Mouse (Mus musculus) olfactory bulb, adult 2 months (tissue): ENCODE data around the gene Man2b1. TPM values are rescaled to one million over a fixed set of nuclear protein-coding genes. Genes with fewer than 3 reads are reported as not detected.

ENCODE experiments used
- H3K27ac ChIP-seq: fragments of 200-500 bp; 2 replicates; pipeline ENCODE4 v1.5.1; 2012; ENCODE audit warnings: low read depth, low read length; ENCODE audit not compliant: insufficient read depth
- H3K4me1 ChIP-seq: fragments of 200-500 bp; 2 replicates; pipeline ENCODE4 v1.6.1; 2012; ENCODE audit warnings: low read length; ENCODE audit not compliant: control insufficient read depth, insufficient read depth
- H3K4me3 ChIP-seq: fragments of 200-500 bp; 2 replicates; pipeline ENCODE4 v1.5.1; 2012; ENCODE audit warnings: mild to moderate bottlenecking, low read depth, low read length, moderate library complexity; ENCODE audit not compliant: insufficient read depth
- CTCF ChIP-seq: fragments of 200-500 bp; IDR thresholded peaks from 2 replicates; pipeline ENCODE4 v1.5.1; 2012; ENCODE audit warnings: low read depth, mild to moderate bottlenecking, low read length, moderate library complexity; ENCODE audit not compliant: insufficient read depth
- POLR2A ChIP-seq: fragments of 200-500 bp; IDR thresholded peaks from 2 replicates; pipeline ENCODE4 v1.6.1; 2012; ENCODE audit warnings: mild to moderate bottlenecking, low read depth, low read length, moderate library complexity; ENCODE audit not compliant: insufficient read depth
- WGBS: fragments of 180-500 bp; shearing (Covaris S2); methylation state at CpG from one replicate; pipeline ENCODE4 v1.1.7; 2018; 5-methylcytosine and 5-hydroxymethylcytosine counted together
- polyA plus RNA-seq: library from polyadenylated mRNA; stranded (reverse); fragments of >200 nt; gene quantifications from 2 replicates; pipeline ENCODE4 v1.2.4, GENCODE M21; 2012; ENCODE audit warnings: low replicate concordance; ENCODE audit not compliant: missing spikeins, insufficient read depth, insufficient read length

Gene Man2b1
- 98.2 TPM in 1 of 2 replicates, not detected in the other for polyA plus RNA-seq

GRCm38 (mm10) chr8:85083108-85083813 is at the start of gene Man2b1:
TSS of gene Man2b1 (plus strand) at chr8:85083270.
- Histone ChIP-seq H3K27ac (no peak within 1 kb of the TSS), H3K4me3 (peak within 1 kb of the TSS; percentile 72), H3K4me1 (peaks cover 22% of the 10 kb centered on the region)
- WGBS = under 1% methylated on average over 30 of the region's 30 CpGs
- TF ChIP-seq POLR2A = peak; percentile 79
- peak; percentile 18; the same call in 1 of the 2 replicates for TF ChIP-seq CTCF

GRCm38 (mm10) chr8:85033867-85034266 is 49.2 kb upstream of the Man2b1 start:
- WGBS = 72% methylated on average over 1 of the region's 1 CpGs
- H3K4me3 ChIP-seq = no peak overlapping the region
- H3K27ac ChIP-seq = no peak overlapping the region
- peaks cover 10% of the 10 kb centered on the region for H3K4me1 ChIP-seq
- no peak for TF ChIP-seq CTCF
- no peak for TF ChIP-seq POLR2A

DNA sequence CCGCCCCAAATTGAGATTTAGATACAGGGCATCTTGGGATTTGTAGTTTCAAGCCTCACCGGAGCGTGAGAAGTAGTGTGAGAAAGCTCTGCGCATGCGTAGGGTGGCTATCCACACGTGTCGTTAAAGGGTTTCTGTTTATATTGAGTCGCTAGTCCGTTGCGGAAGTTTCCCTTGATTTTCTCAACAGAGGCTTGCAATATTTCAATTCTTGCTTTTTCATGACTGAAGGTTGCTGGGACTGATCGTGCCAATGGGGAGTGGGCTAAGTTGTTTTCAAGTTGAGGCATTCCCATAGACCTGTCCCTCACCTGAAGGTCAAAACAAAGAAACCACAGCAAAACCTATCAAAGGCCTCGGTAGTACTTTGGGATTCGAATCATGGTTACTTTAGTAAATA is 48.3 kb upstream of the Man2b1 start:
- 4% methylated on average over 13 of the region's 13 CpGs for WGBS
- TF ChIP-seq CTCF (no peak), POLR2A (no peak)
- Histone ChIP-seq H3K27ac (no peak overlapping the region), H3K4me3 (no peak overlapping the region; the same call in 1 of the 2 replicates), H3K4me1 (peaks cover 6% of the 10 kb centered on the region)

DNA sequence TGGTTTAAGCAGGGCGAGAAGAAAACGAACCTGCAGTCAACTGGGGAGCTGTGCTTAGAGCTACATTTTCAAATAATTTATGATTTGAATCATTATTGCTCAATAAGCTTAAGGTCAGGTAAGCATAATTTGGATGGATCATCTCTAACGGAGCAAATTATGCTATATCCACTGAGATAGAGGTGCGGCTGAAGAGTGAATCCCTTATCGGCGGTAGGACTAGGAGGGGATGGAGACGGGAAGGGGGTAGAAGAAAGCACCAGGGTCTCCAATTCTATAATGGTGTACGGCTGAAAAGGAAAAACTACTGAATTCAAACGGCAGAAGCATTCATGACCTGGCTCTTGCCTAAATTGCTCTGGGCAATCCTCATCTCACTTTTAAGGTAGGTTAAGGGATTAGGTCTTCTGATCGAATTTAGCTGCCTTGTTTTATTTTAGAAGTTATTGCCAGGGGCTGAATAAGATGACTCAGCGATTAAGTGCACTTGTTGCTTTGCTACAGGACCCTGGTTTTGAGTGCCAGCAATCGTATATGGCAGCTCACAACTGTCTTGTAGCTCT is 47.8 kb upstream of the Man2b1 start:
- TF ChIP-seq CTCF = no peak
- TF ChIP-seq POLR2A = no peak
- H3K4me1 ChIP-seq = peaks cover 6% of the 10 kb centered on the region
- H3K27ac ChIP-seq = no peak overlapping the region
- WGBS = 4% methylated on average over 12 of the region's 12 CpGs
- no peak overlapping the region for H3K4me3 ChIP-seq

GRCm38 (mm10) chr8:85035728-85036310 is 47.3 kb upstream of the Man2b1 start:
- TF ChIP-seq CTCF (no peak), POLR2A (no peak)
- Histone ChIP-seq H3K27ac (no peak overlapping the region), H3K4me1 (peaks cover 8% of the 10 kb centered on the region), H3K4me3 (peak overlapping the region; percentile 70)
- under 1% methylated on average over 15 of the region's 15 CpGs for WGBS

GRCm38 (mm10) chr8:85036381-85036717 is 46.7 kb upstream of the Man2b1 start:
- Histone ChIP-seq H3K27ac (peak overlapping the region; percentile 81), H3K4me3 (peak overlapping the region; percentile 70), H3K4me1 (peaks cover 8% of the 10 kb centered on the region)
- WGBS = 0% methylated on average over 9 of the region's 9 CpGs
- TF ChIP-seq POLR2A = no peak
- TF ChIP-seq CTCF = no peak

DNA sequence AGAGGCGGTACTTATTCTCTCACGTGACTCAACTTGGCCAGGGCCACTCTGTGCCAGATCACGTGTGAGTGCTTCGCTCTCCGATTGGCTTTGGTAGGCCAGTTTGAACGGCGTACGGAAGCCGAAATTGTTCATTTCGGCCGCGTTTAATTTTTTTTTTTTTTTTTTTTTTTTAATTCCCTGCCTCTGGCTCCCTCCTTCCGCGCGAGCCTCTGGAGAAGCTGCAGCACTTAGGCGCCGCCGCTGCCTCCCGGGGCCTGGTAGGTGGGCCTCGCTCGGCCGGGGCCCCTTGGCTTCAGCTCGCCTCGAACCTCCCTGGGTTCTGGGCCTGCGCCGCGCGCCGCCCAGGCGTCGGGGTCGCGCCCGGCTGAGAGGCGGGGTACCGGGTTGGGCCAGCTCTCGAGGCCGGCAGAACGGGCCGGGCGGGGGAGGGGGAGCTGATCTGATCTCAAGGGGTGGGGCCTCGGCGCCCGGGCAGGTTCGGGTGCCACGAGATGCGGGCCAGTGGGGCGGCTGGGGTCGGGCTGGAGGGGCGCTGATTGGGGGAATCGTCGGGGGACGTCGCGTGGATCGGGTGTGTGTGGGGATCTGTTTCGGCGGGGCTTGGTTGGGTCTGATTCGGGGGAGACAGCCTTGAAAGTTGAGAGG is 46.2 kb upstream of the Man2b1 start, which contains the start of gene Tnpo2:
Gene Tnpo2 (plus strand): TSS at position 198 of the 648 bp plus-strand sequence.
- Histone ChIP-seq H3K27ac (peak within 1 kb of the TSS; percentile 98), H3K4me1 (peaks cover 8% of the 10 kb centered on the region), H3K4me3 (peak within 1 kb of the TSS; percentile 99)
- TF ChIP-seq POLR2A = peak; percentile 19; the same call in 1 of the 2 replicates
- TF ChIP-seq CTCF = no peak
- under 1% methylated on average over 59 of the region's 59 CpGs for WGBS

DNA sequence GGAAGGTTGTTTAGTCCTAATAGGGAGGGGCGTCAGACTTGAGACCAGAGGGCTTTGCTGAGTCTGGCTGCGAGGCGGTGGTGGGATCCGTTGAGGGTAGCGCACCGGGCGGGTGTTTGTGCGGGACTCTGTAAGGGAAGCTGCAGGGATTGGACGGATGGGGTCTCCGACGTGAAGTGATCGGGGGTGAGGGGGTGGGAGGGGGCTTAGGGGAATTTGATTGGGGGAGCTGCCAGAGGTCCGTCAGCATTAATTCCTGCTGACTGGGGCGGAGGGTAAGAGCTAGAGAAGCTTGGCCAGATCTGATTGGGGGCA is 45.7 kb upstream of the Man2b1 start:
- peak overlapping the region; percentile 99 for H3K4me3 ChIP-seq
- peaks cover 8% of the 10 kb centered on the region for H3K4me1 ChIP-seq
- WGBS = 1% methylated on average over 14 of the region's 14 CpGs
- TF ChIP-seq POLR2A (no peak), CTCF (no peak)
- H3K27ac ChIP-seq = peak overlapping the region; percentile 31; the same call in 1 of the 2 replicates
